Mouse (Mus musculus) myocyte (in vitro differentiated cells): ENCODE results near the gene Olfr171.

Experiments used
- MAX ChIP-seq: IDR thresholded peaks from one replicate; pipeline ENCODE4 v1.6.1; 2011; ENCODE audit warnings: low read depth, mild to moderate bottlenecking, control low read depth
- POLR2A ChIP-seq: IDR thresholded peaks from one replicate; pipeline ENCODE4 v1.6.1; 2011; ENCODE audit warnings: low read depth, mild to moderate bottlenecking, control low read depth, moderate library complexity; ENCODE audit not compliant: insufficient read length
- USF1 ChIP-seq: IDR thresholded peaks from one replicate; pipeline ENCODE4 v1.6.1; 2011; ENCODE audit warnings: low read depth, mild to moderate bottlenecking, control low read depth, moderate library complexity

DNA sequence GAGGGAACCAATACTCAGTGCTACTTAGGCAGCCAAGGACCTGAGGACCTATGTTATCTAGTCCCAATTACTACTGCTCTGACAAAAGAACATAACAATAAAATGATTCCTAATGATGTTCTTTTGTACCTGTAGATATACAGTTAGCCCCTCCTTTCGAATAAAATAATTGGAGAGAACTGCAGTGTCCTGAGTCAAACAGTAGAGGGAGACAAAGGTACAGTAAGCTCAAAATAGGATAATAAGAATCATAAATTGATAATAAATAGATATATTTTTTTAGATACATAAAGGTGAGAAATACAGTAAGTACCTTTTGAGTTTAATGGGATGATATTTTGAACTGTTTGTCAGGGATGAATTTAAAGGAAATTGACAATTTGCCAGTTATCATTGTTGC, 36.6 kb upstream of the Olfr171 start:
- TF ChIP-seq POLR2A, result no peak
- no peak for TF ChIP-seq MAX
- TF ChIP-seq USF1, result no peak
